Mouse (Mus musculus) spleen, embryonic (tissue): ENCODE data around the gene Tbc1d7.

Experiments
- CTCF ChIA-PET: fragments of 350-600 bp; sonication (Branson Sonifier 250); formaldehyde crosslinking; loops from one replicate; lab custom pipeline; 2022; lab: Charles Lee

The Tbc1d7 gene

DNA sequence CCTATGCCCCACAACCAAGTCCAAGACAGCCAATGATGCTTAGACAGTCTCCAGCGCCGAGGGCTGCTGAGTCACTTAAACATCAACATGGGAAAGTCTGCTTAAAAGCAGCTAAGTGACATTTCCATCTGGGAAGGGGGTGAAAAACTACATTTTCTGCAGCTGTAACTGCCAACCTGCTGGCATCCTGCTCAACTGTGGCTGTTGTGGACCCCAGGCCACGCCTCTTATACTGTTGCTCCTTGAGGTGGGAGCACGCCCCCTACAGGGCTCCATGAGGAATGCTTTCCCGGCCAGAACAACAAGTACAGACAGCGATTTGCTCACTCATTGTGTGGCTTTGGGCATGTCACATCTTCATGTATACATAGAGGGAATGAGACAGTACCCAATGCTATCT lies 25.9 kb upstream of the Tbc1d7 start:
- CTCF ChIA-PET, result no interaction called here

- CTCF ChIA-PET, result interaction anchor here (0.6 kb wide), 1 partner anchor 1528 kb away, joined by 8 read pairs; no protein-coding TSS in a partner anchor
These were observed 24.7 kb upstream of the Tbc1d7 start for GRCm38 (mm10) chr13:43196000-43196399.

DNA sequence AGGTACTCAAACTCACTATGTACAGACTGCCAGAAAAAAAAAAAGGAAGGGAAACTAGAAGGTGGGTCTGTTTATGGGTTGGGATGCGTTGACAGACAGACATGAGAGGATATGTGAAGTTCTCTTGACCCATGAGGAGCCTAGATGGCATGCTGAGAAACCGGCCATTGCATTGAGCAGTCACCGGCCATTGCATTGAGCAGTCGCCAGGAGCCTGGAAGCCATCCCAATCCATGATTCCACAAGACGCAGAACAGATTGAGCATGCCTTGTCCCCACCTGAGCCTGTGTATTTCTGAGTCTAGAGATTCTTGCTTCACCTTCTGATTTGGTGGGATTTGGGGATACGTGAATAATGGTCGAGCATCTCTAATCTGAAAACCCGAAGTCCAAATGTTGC lies 22.6 kb upstream of the Tbc1d7 start:
- CTCF ChIA-PET, result no interaction called here

DNA sequence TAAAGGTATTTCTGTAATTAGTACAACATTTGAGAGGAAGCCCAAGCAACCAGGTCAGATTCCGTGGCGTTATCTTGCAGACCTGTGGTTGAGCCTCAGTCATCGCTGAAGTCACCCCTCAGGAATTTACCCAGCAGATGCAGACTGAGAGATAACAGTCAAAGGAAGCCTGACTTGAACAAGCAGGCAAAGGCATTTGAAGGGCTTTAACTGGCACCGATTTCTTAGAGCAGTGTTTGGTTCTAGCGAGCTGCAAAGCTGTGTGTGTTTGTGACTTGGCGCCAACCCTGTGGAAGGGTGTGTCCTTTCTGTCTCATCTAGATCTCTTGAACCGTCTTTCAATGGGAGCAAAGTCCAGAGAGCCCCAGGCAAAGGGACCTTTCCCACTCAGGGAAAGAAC lies 22.0 kb upstream of the Tbc1d7 start:
- CTCF ChIA-PET, result no interaction called here

- CTCF ChIA-PET, result no interaction called here
These were observed 20.5 kb upstream of the Tbc1d7 start for GRCm38 (mm10) chr13:43191741-43192192.

DNA sequence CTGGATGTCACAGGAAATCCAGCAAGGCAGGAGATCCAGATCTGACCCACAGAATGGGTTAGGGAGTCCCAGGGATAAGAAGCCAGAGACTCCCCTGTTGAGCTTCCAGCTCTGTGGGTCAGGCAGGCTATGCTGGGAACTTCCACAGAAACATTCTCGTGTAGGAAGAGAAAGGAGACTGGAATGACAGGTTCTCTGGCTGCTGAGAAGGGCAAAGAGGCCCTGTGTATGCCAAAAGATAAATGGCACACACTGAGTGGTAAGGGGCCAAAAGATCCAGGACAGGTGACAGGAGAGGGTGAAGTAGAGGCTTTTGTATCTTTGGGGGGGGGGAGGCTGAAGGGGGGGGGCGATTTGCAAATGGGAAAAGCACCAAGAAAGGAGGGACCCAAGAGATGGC lies 20.0 kb upstream of the Tbc1d7 start:
- CTCF ChIA-PET, result no interaction called here

DNA sequence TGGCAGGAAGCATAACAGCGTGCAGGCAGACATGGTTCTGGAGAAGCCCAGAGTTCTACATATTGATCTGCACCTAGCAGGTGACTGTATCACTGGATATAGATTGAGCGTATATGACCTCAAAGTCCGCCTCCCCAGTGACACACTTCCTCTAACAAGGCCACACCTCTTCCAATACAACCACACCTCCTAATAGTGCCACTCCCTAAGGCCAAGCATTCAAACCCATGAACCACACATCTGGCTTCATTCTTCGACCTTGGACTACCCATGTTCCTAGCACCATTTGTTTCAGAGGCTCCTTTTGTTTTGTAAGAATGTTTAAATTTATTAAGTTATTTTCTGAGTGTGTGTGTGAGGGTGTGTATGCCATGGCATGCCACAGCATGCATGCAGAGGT lies 16.4 kb upstream of the Tbc1d7 start:
- CTCF ChIA-PET, result interaction anchor here (1.0 kb wide), 1 partner anchor 11 kb away, joined by 3 read pairs; no protein-coding TSS in a partner anchor

GRCm38 (mm10) chr13:43183248-43184055 lies 12.2 kb upstream of the Tbc1d7 start:
- CTCF ChIA-PET, result interaction anchor here (0.6 kb wide), 1 partner anchor 44 kb away, joined by 8 read pairs; no protein-coding TSS in a partner anchor

- CTCF ChIA-PET, result no interaction called here
These were observed 11.3 kb upstream of the Tbc1d7 start for GRCm38 (mm10) chr13:43182465-43183201.

- CTCF ChIA-PET, result interaction anchor here (0.7 kb wide), 1 partner anchor 184 kb away, joined by 3 read pairs; the partner anchor contains the start of gene Sirt5
These were observed 9.8 kb upstream of the Tbc1d7 start for GRCm38 (mm10) chr13:43181104-43181503.

GRCm38 (mm10) chr13:43177317-43177716 lies 6.0 kb upstream of the Tbc1d7 start:
- CTCF ChIA-PET, result no interaction called here

GRCm38 (mm10) chr13:43176676-43177075 lies 5.4 kb upstream of the Tbc1d7 start:
- CTCF ChIA-PET, result interaction anchor here (0.6 to 0.8 kb wide), 2 partner anchors 10 to 37 kb away, joined by 3 to 5 read pairs; no protein-coding TSS in a partner anchor

DNA sequence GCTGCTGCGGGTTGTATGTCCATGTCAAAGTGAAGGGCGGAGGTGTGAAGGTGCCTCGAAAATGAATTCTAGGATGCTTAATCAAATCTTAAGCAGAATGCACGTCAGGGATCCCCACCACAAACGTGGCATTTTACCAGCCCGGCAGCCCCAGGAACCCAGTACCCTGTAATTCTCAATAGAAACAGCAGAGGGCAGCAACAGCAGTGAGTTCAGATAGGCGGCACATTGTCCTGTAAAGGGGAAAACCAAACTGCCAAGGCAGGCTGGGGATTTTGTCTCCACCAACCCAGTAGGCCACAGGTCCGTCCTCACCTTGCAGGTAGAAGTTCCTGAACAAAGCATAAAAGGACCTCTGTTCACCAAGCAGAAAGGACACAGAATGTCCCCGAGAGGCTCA lies 2.0 kb upstream of the Tbc1d7 start:
- CTCF ChIA-PET, result no interaction called here

- CTCF ChIA-PET, result no interaction called here
These were observed 874 bp upstream of the Tbc1d7 start for GRCm38 (mm10) chr13:43172036-43172713.

- CTCF ChIA-PET, result no interaction called here
These were observed 3.6 kb downstream of the Tbc1d7 start for GRCm38 (mm10) chr13:43167721-43168120.

DNA sequence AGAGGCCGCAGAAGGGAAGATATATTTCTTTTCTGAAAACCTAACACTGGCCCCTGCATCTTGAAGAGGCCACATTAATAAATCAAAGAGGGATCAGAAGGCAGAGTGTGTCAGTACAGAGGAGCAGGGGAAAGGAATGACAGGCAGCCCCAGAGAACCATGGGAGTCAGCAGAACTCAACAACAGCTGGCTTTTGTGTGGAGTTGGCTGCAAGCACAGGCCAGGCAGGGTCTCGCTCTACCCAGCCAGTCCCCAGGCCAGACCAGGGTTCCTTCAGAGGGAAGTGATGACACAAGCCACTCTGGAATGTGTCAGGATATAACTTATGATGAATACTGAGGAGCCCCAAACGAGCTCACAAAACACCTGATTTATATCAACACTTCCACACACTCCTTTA lies 11.9 kb downstream of the Tbc1d7 start:
- CTCF ChIA-PET, result no interaction called here

DNA sequence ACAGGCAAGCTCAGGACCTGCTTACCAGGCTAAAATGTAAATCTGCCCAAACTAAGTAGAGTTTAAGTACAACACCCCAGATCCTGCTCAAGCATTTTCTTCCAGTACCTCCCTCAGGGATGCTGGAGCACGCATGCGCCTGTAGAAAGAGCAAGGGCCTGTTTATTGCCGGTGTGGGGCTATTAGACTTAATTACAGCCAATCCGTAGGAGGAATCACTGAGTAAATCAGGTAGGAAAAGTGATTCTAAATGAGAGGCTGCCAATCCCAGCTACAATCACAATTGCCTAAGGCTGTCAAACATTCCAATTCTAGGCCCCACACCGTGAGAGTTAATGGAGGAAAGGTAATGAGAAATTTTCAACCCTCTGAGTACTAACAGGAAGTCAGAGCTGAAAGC lies 13.0 kb downstream of the Tbc1d7 start:
- CTCF ChIA-PET, result no interaction called here

DNA sequence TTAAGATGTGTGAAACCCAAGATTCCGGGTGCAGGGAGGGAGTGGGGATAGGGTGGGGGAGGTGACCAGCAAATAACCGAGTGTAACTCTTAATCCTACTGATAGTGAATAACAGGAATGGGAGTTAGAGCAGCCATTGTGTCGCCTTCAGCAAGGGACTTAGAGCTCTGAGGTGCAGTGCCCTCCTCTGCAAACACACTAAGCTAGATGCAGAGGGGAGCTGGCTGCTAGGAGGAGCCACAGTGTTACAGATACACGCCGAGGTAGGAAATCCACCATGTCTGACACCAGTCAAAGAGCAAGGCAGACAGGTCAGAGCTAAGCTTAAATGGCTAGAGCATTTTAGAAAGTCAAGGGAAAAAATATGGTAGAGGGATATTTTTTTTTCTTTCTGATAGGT lies 13.9 kb downstream of the Tbc1d7 start:
- CTCF ChIA-PET, result no interaction called here

DNA sequence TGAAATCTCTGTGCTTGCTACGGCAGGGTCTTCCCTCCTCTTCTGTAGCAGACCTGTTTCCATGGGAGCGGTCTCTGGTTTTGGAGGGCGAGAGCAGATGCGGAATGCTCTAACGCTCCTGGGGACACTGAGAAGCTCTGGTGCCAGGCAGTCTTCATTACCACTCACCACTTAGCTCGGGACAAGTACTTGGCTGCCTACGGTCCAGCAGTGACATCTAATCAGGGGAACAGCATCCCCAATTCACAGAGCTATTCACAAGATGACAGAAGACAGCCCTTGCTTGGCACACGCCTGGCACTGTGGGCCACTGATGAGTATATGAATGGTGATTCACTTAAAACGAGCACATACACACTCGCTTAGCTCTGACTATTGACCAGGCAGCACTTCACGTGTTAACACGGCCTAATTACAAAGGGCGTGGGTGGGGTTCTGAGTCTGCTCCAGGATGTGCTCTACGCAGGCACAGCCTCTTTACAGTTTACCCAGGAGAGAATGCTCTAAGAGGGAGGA lies 19.2 kb downstream of the Tbc1d7 start:
- CTCF ChIA-PET, result no interaction called here

- CTCF ChIA-PET, result no interaction called here
These were observed 21.6 kb downstream of the Tbc1d7 start for GRCm38 (mm10) chr13:43149661-43150060.

DNA sequence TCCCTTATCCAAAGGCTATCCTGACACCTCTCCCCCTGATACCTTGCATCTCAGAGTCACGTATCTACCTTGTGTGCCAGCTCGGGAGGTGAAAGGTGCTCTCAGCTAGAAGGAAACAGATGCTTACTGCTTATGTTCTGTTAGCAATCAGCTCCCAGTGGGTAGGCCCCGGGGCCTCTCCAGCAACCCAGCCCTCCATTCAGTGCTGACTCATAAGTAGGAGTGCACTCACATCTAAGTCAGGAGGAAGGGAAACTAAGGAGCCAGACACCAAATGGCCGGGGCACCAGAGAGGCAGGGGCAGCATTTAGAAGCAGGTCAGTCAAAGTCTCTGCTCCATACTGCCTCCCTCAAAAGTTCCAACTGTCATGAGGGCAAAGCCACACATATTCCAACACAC lies 22.6 kb downstream of the Tbc1d7 start:
- CTCF ChIA-PET, result interaction anchor here (0.6 to 0.7 kb wide), 2 partner anchors 102 to 1465 kb away, joined by 6 to 10 read pairs; no protein-coding TSS in a partner anchor
